Mouse (Mus musculus) kidney, adult 11 months (tissue): ENCODE data around the gene Oog4.
A peak's percentile ranks its signal among the peaks of the same experiment; 100 is the strongest.
"Not testable (repeated sequence)": the region's sequence is repeated elsewhere in the genome, so short reads cannot be mapped to it uniquely, and the experiment has no call there.

Experiments used
- DNase-seq: peaks from one replicate; pipeline ENCODE4 v3.0.0; 2022

Oog4 gene

DNA sequence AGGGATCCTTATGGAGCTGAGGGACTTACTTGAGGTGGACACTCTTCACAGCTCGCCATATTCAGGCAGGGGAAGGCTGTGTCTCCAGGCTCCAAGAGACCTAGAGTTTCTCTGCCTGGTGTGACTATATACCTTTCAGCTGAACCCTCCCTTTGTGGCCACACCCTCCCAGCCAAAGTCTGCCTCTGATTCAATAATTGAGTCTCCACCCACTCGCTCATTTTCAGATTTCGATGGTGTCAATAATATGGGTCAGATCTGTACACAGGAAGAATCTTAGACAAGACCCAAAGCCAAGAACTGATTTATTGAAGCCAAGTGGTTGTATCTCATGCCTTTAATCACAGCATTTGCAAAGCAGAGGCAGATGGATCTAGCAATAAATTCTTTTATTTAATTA is at the start of gene Oog4:
Gene Oog4 (minus strand): TSS at position 101 of the 400 bp plus-strand sequence.
- DNase-seq: no peak

DNA sequence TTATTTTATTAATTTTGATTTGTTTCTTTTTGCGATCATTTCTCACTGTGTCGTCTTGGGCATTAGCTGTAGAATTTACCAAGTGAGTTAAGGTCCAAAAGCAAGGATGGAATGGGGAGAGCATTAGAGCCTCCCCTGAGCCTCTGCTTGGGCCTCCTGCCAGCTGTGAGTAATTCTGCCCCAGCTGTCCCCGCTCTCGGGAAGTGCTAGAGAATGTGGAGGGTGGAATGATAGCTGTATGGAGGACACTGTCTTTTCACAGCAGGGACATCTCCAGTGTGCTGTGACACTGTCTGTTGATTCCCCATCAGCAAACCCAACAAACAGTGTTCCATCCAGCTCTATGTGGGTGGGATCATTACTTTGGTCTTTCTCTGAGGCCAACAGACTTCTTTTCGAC is 23.4 kb downstream of the Oog4 start:
- DNase-seq: not testable (repeated sequence)

DNA sequence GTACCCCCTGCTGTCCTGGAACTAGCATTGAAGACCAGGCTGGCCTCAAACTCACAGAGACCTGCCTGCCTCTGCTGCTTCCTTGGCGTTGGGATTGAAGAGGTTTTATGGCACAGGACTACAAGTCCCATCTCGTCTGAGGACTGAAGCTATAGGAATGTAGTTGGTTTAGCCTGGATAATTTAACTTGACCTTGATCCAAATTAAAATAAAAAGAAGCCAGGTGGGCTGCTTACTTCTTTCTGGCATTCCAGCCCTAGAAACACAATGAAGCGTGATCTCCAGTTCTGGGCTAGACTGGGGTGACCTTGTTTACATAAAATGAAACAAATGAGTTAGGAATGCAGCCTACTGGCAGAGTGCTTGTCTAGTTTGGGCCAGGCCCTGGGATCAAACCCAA is 36.0 kb downstream of the Oog4 start:
- DNase-seq: no peak

DNA sequence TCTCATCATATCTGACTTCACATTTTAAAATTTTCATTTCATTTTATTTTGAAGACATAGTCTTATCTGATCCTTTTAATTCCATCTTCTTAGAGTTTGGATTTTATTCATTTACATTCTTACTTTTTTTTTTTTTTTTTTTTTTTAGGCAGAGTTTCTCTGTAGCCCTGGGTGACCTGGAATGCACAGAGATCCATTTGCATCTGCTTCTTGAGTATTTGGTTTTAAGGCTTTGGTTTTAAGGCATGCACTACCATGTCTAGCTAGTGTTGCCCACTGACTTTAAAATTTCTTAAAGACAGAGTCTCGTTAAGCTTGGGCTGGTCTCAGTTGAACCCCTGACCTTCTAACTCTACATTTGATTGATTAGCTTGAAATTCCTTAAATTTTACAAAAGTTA is 36.5 kb downstream of the Oog4 start:
- no peak for DNase-seq

DNA sequence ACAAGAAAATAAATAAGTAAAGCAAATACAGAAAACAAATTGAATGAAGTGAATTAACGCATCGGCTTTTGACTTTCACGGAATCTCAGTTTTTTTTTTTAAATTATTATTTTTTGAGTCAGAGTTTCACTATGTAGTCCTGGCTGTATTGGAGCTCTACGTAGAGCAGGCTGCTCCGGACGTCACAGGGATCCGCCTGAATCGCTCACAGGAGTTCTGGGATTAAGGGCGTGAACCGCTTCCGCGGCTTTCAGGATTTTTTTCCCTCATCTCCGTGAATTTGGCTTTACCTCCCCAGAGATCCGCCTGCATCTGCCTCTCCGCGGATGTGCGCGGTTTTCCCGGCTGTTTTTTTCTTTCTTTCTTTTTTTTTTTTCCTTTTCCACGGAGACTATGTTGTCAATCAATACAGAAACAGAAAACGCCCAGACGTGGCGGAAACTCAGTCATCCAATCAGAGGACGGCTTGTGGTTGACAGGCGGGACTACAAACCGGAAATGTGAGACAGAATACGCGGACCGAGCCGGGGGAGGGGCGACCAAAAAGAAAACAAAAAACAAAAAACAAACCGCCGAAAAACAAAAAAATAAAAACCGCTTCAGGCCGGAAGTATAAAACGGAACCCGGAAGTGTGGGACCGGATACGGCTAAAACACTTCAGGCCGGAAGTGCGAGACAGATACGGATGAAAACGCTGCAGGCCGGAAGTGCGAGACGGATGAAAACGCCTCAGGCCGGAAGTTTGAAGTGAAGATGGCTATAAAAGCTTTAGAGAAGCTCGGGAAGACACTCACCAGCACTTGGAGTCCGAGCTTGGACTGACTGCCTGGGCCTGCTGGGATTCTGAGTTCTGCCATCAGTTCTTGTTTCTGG is 37.7 kb downstream of the Oog4 start, which contains the start of gene Pramef8:
Gene Pramef8 (plus strand): TSS at position 208 of the 874 bp plus-strand sequence.
- DNase-seq: peak; percentile 93

DNA sequence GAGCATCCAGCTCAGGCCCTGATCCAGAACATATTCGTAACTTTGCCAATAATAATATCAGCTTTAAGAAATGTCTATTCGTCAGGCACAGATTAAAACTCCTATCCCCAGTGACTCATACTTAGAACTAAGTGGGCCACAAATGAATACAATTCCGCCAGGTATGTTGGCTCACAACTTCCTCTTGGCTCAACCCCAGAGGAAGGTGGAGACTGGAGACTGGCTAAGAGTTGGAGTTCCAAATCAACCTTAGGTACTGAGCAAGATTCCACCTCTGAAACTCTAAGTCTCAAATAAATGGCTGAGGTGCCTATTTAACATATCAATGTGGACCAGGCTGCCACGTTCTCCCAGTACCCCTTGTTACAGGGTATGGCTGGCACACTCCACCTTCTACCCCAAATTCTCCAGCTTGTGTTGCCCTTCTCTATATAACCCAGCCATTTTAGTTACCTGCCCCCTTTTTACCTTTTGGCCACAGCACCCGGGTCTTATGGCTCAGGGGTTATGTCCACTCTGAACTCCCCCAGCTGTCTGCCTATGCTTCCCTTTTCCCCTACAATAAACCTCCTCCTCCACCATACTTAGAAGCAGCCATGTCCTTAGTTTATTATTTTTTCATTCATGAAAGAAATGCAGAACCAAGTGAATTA is 38.4 kb downstream of the Oog4 start:
- peak; percentile 6 for DNase-seq

DNA sequence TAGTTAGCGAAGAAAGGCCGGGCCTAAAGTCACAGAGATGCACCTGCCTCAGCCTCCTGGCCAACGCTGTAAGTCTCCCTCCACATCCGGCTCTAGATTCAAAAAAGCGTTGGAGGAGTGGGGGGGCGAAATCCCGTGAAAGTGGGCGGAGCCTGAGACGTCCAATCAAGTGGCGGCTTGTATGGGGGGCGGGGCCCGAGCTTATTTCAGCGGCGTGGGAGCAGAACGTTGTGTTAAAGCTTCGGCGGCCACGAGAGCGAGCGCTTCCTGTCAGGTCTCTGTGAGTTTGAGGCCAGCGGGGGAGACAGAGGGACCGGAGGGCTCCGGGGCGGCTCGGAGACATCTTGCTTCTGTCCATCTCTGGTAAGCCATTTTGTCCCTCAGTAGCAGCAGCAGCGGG is 55.9 kb downstream of the Oog4 start, which contains the start of gene Pramel1:
Gene Pramel1 (plus strand): TSS at position 248 of the 400 bp plus-strand sequence.
- DNase-seq: no peak

DNA sequence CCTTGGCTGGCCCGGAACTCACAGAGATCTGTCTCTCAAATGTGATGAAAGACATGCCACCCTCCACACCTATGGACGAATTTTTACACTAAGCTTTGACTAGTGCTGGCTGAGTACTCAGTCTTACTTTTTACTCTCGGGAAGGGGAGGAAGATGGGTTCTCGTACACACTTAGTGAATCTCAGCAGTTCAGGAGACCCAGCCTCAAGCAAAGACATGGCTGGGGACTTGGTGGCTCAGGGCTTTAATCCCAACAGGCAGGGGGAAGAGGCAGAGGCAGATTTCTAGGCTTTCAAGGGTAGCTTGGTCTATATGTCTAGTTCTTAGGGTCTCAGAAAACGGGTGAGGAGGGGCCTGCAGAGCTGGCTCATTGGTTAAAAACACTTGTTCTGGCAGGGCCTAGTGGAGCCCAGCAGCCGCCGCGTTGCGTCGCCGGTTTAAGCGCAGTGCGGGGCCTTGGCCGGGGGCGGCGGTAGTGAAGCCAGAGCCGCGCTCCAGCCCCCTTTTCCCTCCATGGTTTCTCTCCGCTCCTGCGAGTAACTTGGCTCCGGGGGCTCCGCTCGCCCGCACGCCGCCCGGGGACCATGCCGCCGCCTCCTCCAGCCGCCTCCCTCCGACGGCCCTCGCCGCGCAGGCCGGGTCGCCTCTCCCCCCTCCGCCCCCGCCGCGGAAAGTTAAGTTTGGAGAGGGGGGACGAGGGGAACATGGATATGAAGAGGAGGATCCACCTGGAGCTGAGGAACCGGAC is 61.0 kb downstream of the Oog4 start:
- DNase-seq: peak; percentile 7
